Mouse (Mus musculus) right cerebral cortex, postnatal 4 days (tissue): Measurements from ENCODE around the gene Bmp8b.
"Not testable (repeated sequence)": the region's sequence is repeated elsewhere in the genome, so short reads cannot be mapped to it uniquely, and the experiment has no call there.

ENCODE experiments used
- DNase-seq: peaks from one replicate; pipeline ENCODE4 v3.0.0-alpha.2; 2022

The Bmp8b gene

GRCm38 (mm10) chr4:123104651-123105450 is at the start of gene Bmp8b:
Gene Bmp8b, plus strand, starts transcription at chr4:123105165.
- peak; percentile 16 for DNase-seq

- DNase-seq = no peak
Measured at GRCm38 (mm10) chr4:123056560-123057109, 48.3 kb upstream of the Bmp8b start.

- DNase-seq = no peak
Measured at GRCm38 (mm10) chr4:123057957-123058356, 47.0 kb upstream of the Bmp8b start.

DNA sequence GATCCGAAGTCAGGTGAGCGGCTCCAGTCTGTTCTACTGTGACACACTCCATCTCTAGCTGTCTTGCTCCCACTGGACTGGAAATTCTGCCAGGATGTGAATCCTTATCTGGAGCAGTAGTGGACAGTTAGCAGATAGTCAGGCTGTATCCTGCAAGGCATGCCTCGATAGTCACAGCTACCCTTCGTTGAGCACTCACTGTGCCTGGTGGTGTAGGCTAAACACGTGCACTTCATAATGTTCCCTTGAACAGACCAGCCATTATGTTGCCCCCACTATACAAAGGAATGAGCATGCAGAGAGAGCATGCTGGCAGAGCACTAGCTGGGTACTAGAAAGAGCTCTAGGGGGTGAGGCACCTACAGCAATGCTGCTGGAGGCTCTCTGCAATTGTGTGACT is 43.2 kb upstream of the Bmp8b start:
- DNase-seq = no peak

GRCm38 (mm10) chr4:123068646-123069045 is 36.3 kb upstream of the Bmp8b start:
- no peak for DNase-seq

- DNase-seq = peak; percentile 43
Measured at GRCm38 (mm10) chr4:123071266-123071966, 33.5 kb upstream of the Bmp8b start.

DNA sequence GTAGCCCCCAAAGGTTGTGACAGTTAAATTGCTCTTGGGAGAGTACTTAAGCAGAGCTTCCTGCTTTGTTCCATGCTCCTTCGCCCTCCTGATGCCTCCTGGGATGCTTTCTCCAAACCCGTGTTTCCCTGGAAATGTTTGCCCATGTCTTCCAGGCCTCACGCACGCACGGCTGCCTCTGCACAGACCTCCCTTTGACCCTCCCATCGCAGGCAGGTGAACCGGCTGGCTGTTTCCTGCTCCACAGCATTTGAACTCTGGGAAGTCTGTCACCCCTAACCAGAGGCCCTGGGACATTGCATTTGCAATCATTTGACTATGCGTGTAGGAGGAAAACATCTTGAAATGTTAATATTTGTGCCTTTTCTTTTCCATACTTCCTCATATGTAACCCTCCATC is 28.0 kb upstream of the Bmp8b start:
- no peak for DNase-seq

DNA sequence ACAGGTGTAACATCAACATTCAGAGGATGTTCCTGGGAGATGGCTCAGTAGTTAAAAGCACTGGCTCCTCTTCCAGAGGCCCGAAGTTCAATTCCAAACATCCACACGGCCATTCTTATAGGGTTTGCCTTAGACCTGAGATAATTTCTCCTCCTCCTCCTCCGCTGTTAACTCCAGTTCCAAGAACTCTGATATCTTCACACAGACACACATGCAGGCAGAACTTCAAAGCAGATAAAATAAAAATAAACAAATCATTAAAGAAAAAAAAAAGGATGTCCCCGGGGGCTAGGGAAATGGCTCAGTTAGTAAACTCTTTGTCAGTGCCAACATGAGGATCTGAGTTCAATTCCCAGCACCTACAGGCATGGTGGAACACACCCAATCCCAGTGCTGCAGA is 26.7 kb upstream of the Bmp8b start:
- DNase-seq = no peak

- no peak for DNase-seq
Measured at GRCm38 (mm10) chr4:123080791-123081190, 24.2 kb upstream of the Bmp8b start.

DNA sequence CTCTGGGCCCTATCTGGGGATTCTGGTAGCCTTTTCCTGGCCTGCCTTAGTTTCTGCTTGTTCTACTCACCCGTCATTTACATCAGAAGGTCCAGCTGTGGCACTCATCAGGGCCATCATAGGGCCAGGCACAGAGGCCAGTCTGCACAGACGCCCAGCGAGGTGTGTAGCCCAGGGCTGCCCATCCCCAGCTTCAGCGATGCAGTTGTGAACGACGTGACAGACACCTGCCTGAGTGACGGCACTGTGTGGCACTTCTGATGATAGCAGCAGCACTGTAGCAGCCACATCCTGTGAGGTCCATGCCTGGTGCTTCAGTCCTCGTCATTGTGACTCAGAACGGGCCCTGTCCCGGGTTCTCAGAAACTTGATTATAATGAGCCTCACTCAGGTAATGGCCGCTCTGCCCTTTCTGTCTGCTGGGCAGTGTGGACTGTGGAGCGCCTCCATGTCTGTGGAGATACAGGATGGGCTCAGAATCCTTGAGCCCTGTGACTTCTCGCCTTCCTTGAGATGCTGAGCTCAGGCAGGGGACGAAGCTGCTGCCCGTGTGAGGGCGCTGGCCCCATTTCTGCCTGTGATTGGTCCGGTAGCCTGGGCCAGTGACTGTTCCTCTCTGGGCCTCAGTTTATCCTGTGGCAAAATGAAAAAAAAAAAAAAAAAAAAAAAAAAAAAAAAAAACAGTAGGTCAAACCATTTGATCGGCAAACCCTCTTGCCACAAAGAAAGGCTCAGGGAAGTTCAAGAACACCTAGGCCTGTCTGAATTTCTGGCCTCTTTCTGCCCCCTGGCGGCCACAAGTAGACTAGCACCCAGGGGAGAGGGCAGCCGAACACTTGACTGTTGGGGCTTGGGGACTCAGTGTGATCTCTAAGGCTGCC is 22.4 kb upstream of the Bmp8b start:
- peak; percentile 65 for DNase-seq

DNA sequence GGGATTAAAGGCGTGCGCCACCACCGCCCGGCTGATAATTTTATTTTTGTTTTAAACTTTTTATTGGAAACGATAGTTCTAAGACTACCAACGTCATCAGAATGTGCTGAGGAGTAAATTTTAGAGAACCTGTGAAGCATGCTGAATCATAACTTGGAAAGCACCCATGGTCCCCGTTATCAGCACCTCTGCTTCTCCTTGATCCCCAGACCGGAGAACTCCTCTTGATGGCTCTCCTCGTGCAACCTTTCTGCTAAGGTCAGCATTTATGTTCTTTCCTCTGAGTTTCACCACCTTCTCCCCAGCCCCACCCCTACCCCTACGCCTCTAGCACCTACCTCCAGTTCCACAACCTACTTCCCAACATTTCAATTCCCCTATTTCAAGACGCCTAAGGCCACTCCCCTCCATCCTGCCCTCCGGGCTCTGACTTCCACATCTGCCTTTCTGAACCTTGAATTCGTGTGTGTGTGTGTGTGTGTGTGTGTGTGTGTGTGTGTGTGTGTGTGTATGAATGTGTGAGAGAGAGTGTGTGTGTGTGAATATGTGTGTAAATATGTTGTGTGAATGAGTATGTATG is 21.6 kb upstream of the Bmp8b start:
- no peak for DNase-seq

- DNase-seq = no peak
Measured at GRCm38 (mm10) chr4:123085290-123085689, 19.7 kb upstream of the Bmp8b start.

GRCm38 (mm10) chr4:123086381-123086780 is 18.6 kb upstream of the Bmp8b start:
- DNase-seq = no peak

DNA sequence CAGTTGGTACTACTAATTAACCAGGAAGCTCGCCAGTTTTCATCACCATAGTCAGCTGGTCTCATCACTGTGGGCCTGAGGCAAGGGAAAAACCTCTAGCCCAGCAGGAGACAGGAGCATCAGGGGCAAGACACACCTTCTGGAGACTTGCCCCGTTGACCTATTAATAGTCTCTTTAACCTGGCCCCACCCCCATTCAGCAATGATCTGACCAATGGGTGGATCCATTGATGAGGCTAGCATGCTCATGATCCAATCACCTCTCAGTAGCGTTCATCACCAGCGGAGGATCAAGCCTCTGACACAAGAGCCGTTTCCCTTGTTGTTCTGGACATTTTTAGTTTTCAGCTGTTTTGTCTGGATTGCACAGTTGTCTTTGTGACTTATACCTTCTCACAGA is 12.3 kb upstream of the Bmp8b start:
- no peak for DNase-seq

DNA sequence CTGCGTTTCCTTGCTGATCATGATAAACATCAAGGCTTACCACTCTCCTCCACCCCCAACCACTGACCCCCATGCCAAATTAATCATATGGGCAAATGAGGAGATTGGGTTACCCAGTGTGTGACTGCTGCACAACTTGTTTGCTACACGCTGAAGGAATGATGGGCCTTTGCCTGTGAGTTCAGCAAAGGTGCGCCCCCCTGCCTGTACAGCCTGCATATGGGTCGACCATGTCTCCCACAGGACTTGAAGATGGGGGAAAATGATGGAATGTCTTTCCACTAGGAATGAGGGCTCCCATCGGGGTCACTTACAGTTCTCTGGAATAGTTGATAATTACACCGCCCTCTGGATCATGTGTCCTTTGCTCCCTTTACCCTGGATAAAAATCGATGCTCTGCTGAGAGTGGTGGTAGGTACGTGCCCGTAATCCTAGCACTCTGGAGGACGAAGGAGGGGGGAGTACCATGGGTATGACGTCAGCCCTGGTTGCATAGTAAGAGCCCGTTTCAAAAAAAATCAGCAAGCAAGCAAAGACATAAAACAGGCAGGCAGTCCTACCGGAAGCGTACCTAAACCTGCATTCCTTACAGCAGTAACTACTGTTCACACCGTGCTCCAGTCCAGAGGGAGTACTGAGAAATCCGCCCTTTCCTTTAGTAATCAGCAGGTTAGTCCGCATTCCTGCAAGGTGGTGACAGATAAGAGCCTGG is 11.7 kb upstream of the Bmp8b start:
- DNase-seq = no peak

DNA sequence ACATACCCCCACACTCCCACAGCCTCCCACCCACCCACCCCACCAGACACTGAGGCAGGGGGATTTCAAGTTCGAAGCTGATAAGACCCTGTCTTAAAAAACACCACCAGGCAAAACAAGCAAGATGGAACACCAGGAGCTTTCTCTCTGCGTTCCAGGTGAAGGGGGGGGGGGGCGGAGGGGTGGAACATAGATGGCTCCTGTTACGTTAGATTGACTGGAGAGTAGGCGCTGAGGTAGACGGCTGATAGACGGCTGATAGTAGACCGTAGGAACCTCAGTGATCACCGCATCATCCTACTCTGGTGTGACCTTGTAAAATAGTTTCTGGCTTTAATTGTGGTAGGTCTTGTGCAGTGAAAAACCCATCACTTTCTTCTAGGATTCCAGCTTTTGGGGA is 11.1 kb upstream of the Bmp8b start:
- DNase-seq = no peak

- no peak for DNase-seq
Measured at GRCm38 (mm10) chr4:123105451-123105790, 456 bp downstream of the Bmp8b start.

GRCm38 (mm10) chr4:123105929-123106328 is 964 bp downstream of the Bmp8b start:
- DNase-seq = not testable (repeated sequence)

DNA sequence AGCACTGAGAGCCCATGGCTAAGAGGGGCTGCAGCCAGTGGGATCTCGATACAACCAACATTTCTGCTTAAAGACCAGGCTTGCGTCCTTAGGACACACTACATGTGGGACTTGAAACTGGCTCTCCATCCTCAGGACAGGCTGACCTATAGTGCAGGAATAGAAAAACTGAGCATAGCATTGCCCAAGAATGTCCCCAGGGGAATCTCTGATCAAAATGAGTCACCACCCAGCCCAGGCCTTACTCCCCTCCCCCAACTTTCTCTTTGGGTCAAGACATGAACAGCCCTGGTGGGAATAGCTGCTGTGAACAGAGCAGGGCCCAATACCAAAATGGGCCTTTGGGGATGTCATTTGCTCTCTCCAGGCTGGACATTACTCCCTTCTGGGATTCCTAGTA is 1.9 kb downstream of the Bmp8b start:
- DNase-seq = no peak

GRCm38 (mm10) chr4:123108056-123108455 is 3.1 kb downstream of the Bmp8b start:
- no peak for DNase-seq

- DNase-seq = no peak
Measured at GRCm38 (mm10) chr4:123110751-123111150, 5.8 kb downstream of the Bmp8b start.
